Mouse (Mus musculus) limb, embryonic 10.5 days (tissue): Measurements from ENCODE around the gene Adgrb2. TPM values are rescaled to one million over a fixed set of nuclear protein-coding genes. Genes with fewer than 3 reads are reported as not detected.

ENCODE experiments used
- DNase-seq: peaks from one replicate; pipeline ENCODE4 v3.0.0-alpha.2; 2017; ENCODE audit warnings: low spot score
- H3K27ac ChIP-seq: fragments of 300-500 bp; sonication (generic); 2 replicates; pipeline ENCODE4 v1.5.1; 2016; ENCODE audit warnings: mild to moderate bottlenecking
- H3K27me3 ChIP-seq: fragments of 300-500 bp; sonication (generic); 2 replicates; pipeline ENCODE4 v1.6.1; 2016; ENCODE audit warnings: low read depth, mild to moderate bottlenecking; ENCODE audit not compliant: poor library complexity, severe bottlenecking
- H3K36me3 ChIP-seq: fragments of 300-500 bp; sonication (generic); 2 replicates; pipeline ENCODE4 v1.6.1; 2016; ENCODE audit warnings: mild to moderate bottlenecking, moderate library complexity
- H3K4me1 ChIP-seq: fragments of 300-500 bp; sonication (generic); 2 replicates; pipeline ENCODE4 v1.6.1; 2016
- H3K4me3 ChIP-seq: fragments of 300-500 bp; sonication (generic); 2 replicates; pipeline ENCODE4 v1.5.1; 2016; ENCODE audit warnings: mild to moderate bottlenecking, moderate library complexity
- H3K9me3 ChIP-seq: fragments of 300-500 bp; sonication (generic); replicated peaks from 2 replicates; pipeline ENCODE4 v1.6.1; 2016; ENCODE audit warnings: mild to moderate bottlenecking
- WGBS: fragments of 180-500 bp; shearing (Covaris S2); methylation state at CpG from one replicate; pipeline ENCODE4 v1.1.7; 2016; 5-methylcytosine and 5-hydroxymethylcytosine counted together
- polyA plus RNA-seq: library from polyadenylated mRNA; unstranded; fragments of >200 nt; fragmentation: Nextera tagmentation; extraction: Ambion mirVana; gene quantifications from 2 replicates; pipeline ENCODE4 v1.2.1, GENCODE M21; 2016

Gene Adgrb2
- polyA plus RNA-seq, 1 experiment from 2014 or later = 0.84 TPM

- peaks cover 96% of the 10 kb centered on the region for H3K27me3 ChIP-seq
- peaks cover 19% of the 10 kb centered on the region for H3K4me1 ChIP-seq
- WGBS = 91% methylated on average over 16 of the region's 16 CpGs
- DNase-seq = no peak
- no peak overlapping the region for H3K4me3 ChIP-seq
- H3K36me3 ChIP-seq = no peaks in the 10 kb centered on the region
- H3K9me3 ChIP-seq = no peaks in the 10 kb centered on the region
- no peak overlapping the region for H3K27ac ChIP-seq
Observed at GRCm38 (mm10) chr4:129993944-129994695, 9.4 kb downstream of the Adgrb2 start.

- DNase-seq = no peak
- WGBS = 87% methylated on average over 5 of the region's 5 CpGs
- H3K4me1 ChIP-seq = peaks cover 19% of the 10 kb centered on the region
- no peaks in the 10 kb centered on the region for H3K36me3 ChIP-seq
- no peaks in the 10 kb centered on the region for H3K9me3 ChIP-seq
- no peak overlapping the region for H3K4me3 ChIP-seq
- H3K27me3 ChIP-seq = peaks cover 96% of the 10 kb centered on the region
- H3K27ac ChIP-seq = no peak overlapping the region
Observed at GRCm38 (mm10) chr4:129994728-129995127, 10.1 kb downstream of the Adgrb2 start.

GRCm38 (mm10) chr4:129995255-129995654 lies 10.6 kb downstream of the Adgrb2 start:
- Histone ChIP-seq H3K36me3 (no peaks in the 10 kb centered on the region), H3K4me3 (no peak overlapping the region), H3K4me1 (peaks cover 13% of the 10 kb centered on the region), H3K27me3 (peaks cover 96% of the 10 kb centered on the region), H3K9me3 (no peaks in the 10 kb centered on the region), H3K27ac (no peak overlapping the region)
- no peak for DNase-seq
- 85% methylated on average over 8 of the region's 8 CpGs for WGBS

- no peaks in the 10 kb centered on the region for H3K9me3 ChIP-seq
- peaks cover 96% of the 10 kb centered on the region for H3K27me3 ChIP-seq
- H3K27ac ChIP-seq = no peak overlapping the region
- H3K4me3 ChIP-seq = no peak overlapping the region
- DNase-seq = no peak
- H3K4me1 ChIP-seq = peaks cover 8% of the 10 kb centered on the region
- WGBS = 83% methylated on average over 4 of the region's 4 CpGs
- no peaks in the 10 kb centered on the region for H3K36me3 ChIP-seq
Observed at GRCm38 (mm10) chr4:129996015-129996414, 11.3 kb downstream of the Adgrb2 start.

- H3K36me3 ChIP-seq = no peaks in the 10 kb centered on the region
- no peak overlapping the region for H3K4me3 ChIP-seq
- peaks cover 8% of the 10 kb centered on the region for H3K4me1 ChIP-seq
- no peaks in the 10 kb centered on the region for H3K9me3 ChIP-seq
- DNase-seq = no peak
- no peak overlapping the region for H3K27ac ChIP-seq
- peaks cover 79% of the 10 kb centered on the region for H3K27me3 ChIP-seq
- WGBS = 54% methylated on average over 11 of the region's 11 CpGs
Observed at GRCm38 (mm10) chr4:129998124-129998523, 13.5 kb downstream of the Adgrb2 start.

GRCm38 (mm10) chr4:130001710-130002109 lies 17.0 kb downstream of the Adgrb2 start:
- H3K36me3 ChIP-seq = no peaks in the 10 kb centered on the region
- no peaks in the 10 kb centered on the region for H3K9me3 ChIP-seq
- H3K4me3 ChIP-seq = no peak overlapping the region
- 56% methylated on average over 5 of the region's 5 CpGs for WGBS
- DNase-seq = no peak
- peaks cover 12% of the 10 kb centered on the region for H3K4me1 ChIP-seq
- peaks cover 73% of the 10 kb centered on the region for H3K27me3 ChIP-seq
- no peak overlapping the region for H3K27ac ChIP-seq

- WGBS = 80% methylated on average over 10 of the region's 10 CpGs
- H3K27ac ChIP-seq = no peak overlapping the region
- no peak overlapping the region for H3K4me3 ChIP-seq
- H3K9me3 ChIP-seq = no peaks in the 10 kb centered on the region
- no peak for DNase-seq
- H3K4me1 ChIP-seq = peaks cover 17% of the 10 kb centered on the region
- peaks cover 73% of the 10 kb centered on the region for H3K27me3 ChIP-seq
- H3K36me3 ChIP-seq = no peaks in the 10 kb centered on the region
Observed at GRCm38 (mm10) chr4:130002157-130002556, 17.5 kb downstream of the Adgrb2 start.

GRCm38 (mm10) chr4:130005593-130005992 lies 20.9 kb downstream of the Adgrb2 start:
- no peak for DNase-seq
- peaks cover 71% of the 10 kb centered on the region for H3K27me3 ChIP-seq

GRCm38 (mm10) chr4:130006533-130006932 lies 21.9 kb downstream of the Adgrb2 start:
- peak overlapping the region; percentile 63 for H3K27ac ChIP-seq
- 12% methylated on average over 25 of the region's 25 CpGs for WGBS
- H3K9me3 ChIP-seq = no peaks in the 10 kb centered on the region
- peaks cover 72% of the 10 kb centered on the region for H3K27me3 ChIP-seq
- H3K4me1 ChIP-seq = peaks cover 26% of the 10 kb centered on the region
- peak overlapping the region; percentile 50 for H3K4me3 ChIP-seq
- peak; percentile 57 for DNase-seq
- no peaks in the 10 kb centered on the region for H3K36me3 ChIP-seq

More at GRCm38 (mm10) chr4:130005593-130005992, 20.9 kb downstream of the Adgrb2 start:
- H3K4me3 ChIP-seq = no peak overlapping the region
- no peaks in the 10 kb centered on the region for H3K36me3 ChIP-seq
- peaks cover 28% of the 10 kb centered on the region for H3K4me1 ChIP-seq
- no peak overlapping the region for H3K27ac ChIP-seq
- no peaks in the 10 kb centered on the region for H3K9me3 ChIP-seq
- WGBS = 55% methylated on average over 9 of the region's 9 CpGs

GRCm38 (mm10) chr4:130009043-130009442 lies 24.4 kb downstream of the Adgrb2 start:
- H3K27me3 ChIP-seq = peaks cover 93% of the 10 kb centered on the region
- peaks cover 27% of the 10 kb centered on the region for H3K4me1 ChIP-seq
- H3K9me3 ChIP-seq = no peaks in the 10 kb centered on the region
- no peak overlapping the region for H3K4me3 ChIP-seq
- 62% methylated on average over 14 of the region's 14 CpGs for WGBS
- DNase-seq = no peak
- H3K36me3 ChIP-seq = no peaks in the 10 kb centered on the region
- no peak overlapping the region for H3K27ac ChIP-seq

- 92% methylated on average over 4 of the region's 4 CpGs for WGBS
- no peak overlapping the region for H3K4me3 ChIP-seq
- H3K27me3 ChIP-seq = peaks cover 93% of the 10 kb centered on the region
- no peak for DNase-seq
- peaks cover 37% of the 10 kb centered on the region for H3K4me1 ChIP-seq
- no peak overlapping the region for H3K27ac ChIP-seq
- no peaks in the 10 kb centered on the region for H3K9me3 ChIP-seq
- H3K36me3 ChIP-seq = no peaks in the 10 kb centered on the region
Observed at GRCm38 (mm10) chr4:130010723-130011122, 26.1 kb downstream of the Adgrb2 start.

- Histone ChIP-seq H3K4me3 (no peak overlapping the region), H3K27ac (no peak overlapping the region), H3K27me3 (peaks cover 93% of the 10 kb centered on the region), H3K4me1 (peaks cover 41% of the 10 kb centered on the region), H3K36me3 (no peaks in the 10 kb centered on the region), H3K9me3 (no peaks in the 10 kb centered on the region)
- WGBS = 82% methylated on average over 6 of the region's 6 CpGs
- DNase-seq = no peak
Observed at GRCm38 (mm10) chr4:130012234-130012633, 27.6 kb downstream of the Adgrb2 start.

GRCm38 (mm10) chr4:130013111-130013510 lies 28.4 kb downstream of the Adgrb2 start:
- 66% methylated on average over 10 of the region's 10 CpGs for WGBS
- Histone ChIP-seq H3K27ac (no peak overlapping the region), H3K36me3 (no peaks in the 10 kb centered on the region), H3K4me3 (no peak overlapping the region), H3K4me1 (peaks cover 39% of the 10 kb centered on the region), H3K27me3 (peaks cover 89% of the 10 kb centered on the region), H3K9me3 (no peaks in the 10 kb centered on the region)
- DNase-seq = no peak
